ENCODE assay signal across 13 mouse cellular contexts in genomic region chr3:92602169-92602568, GRCm38 (mm10). TPM values are rescaled to one million over a fixed set of nuclear protein-coding genes. Genes with fewer than 3 reads are reported as not detected.
DNase-seq lines count a peak whose midpoint lies in the region; ATAC-seq and TF ChIP-seq lines count a peak whose summit lies in the region.
"Had no signal": no experiment of that assay in that cellular context is flagged by ENCODE, and none has a peak within 500 bp of the region (broad histone marks: within the 10 kb centered on the region; RNA-seq: fewer than 3 reads in every experiment).

No protein-coding gene starts in this region.

- H3K4me2 ChIP-seq in heart, postnatal 0 days (ENCODE audit: low read depth, low read length): no peak overlapping the region
- no peak overlapping the region for H3K4me2 ChIP-seq in heart, embryonic 11.5 days
- no peak overlapping the region for H3K4me2 ChIP-seq in lung, postnatal 0 days (replicated peaks; ENCODE audit: low read depth, low read length)
- H3K4me2 ChIP-seq: neural tube, embryonic 12.5 days had no signal

- no peak overlapping the region for H3K4me3 ChIP-seq in heart, postnatal 0 days (ENCODE audit: low read depth, low read length)
- no peak overlapping the region for H3K4me3 ChIP-seq in heart, embryonic 11.5 days (ENCODE audit: low read depth, low read length)
- H3K4me3 ChIP-seq in lung, postnatal 0 days (ENCODE audit: low read depth, low read length): no peak overlapping the region
- H3K4me3 ChIP-seq in lung, adult 2 months (replicated peaks; ENCODE audit: extremely low read depth, low read depth, low read length): no peak overlapping the region
- no peak overlapping the region for H3K4me3 ChIP-seq in cerebellum, adult 2 months (replicated peaks; ENCODE audit: insufficient read depth, low read depth, low read length)
- H3K4me3 ChIP-seq: neural tube, embryonic 12.5 days had no signal

- no peak for ATAC-seq in heart, postnatal 0 days (ENCODE audit: insufficient read depth, low read depth)
- no peak for ATAC-seq in heart, embryonic 11.5 days (replicated peaks; ENCODE audit: insufficient number of reproducible peaks, low FRiP score, low TSS enrichment)
- ATAC-seq in lung, postnatal 0 days: no peak
- ATAC-seq in megakaryocyte-erythroid progenitor cell, adult 5-6 weeks (replicated peaks; ENCODE audit: low FRiP score, low TSS enrichment, poor library complexity, severe bottlenecking): peak; percentile 59; the same call in 1 of the 2 replicates

- no peaks in the 10 kb centered on the region for H3K9me3 ChIP-seq in heart, postnatal 0 days (replicated peaks; ENCODE audit: control insufficient read depth, low read length)
- no peaks in the 10 kb centered on the region for H3K9me3 ChIP-seq in heart, embryonic 11.5 days (replicated peaks; ENCODE audit: control insufficient read depth, low read length)
- no peaks in the 10 kb centered on the region for H3K9me3 ChIP-seq in lung, postnatal 0 days (ENCODE audit: low read length)
- H3K9me3 ChIP-seq: G1E; neural tube, embryonic 12.5 days had no signal

- no peak for TF ChIP-seq EP300 in heart, postnatal 0 days (IDR thresholded peaks at IDR 0.05; ENCODE audit: low read depth)
- no peak for TF ChIP-seq EP300 in lung, postnatal 0 days (IDR thresholded peaks at IDR 0.05)

- no peak overlapping the region for H3K27ac ChIP-seq in heart, postnatal 0 days (ENCODE audit: low read depth)
- no peak overlapping the region for H3K27ac ChIP-seq in heart, embryonic 11.5 days (ENCODE audit: low read depth, low read length)
- no peak overlapping the region for H3K27ac ChIP-seq in lung, postnatal 0 days (ENCODE audit: low read length)
- H3K27ac ChIP-seq in cerebellum, adult 2 months (ENCODE audit: insufficient read depth, low read length): no peak overlapping the region
- H3K27ac ChIP-seq: neural tube, embryonic 12.5 days had no signal

- no peak for TF ChIP-seq POLR2A in lung, adult 2 months (IDR thresholded peaks at IDR 0.05; ENCODE audit: borderline replicate concordance, extremely low read depth, low read depth, low read length)
- TF ChIP-seq POLR2A in cerebellum, adult 2 months (IDR thresholded peaks at IDR 0.05; ENCODE audit: borderline replicate concordance, insufficient read depth, low read length): no peak

- DNase-seq in heart, postnatal 0 days (ENCODE audit: low spot score): no peak
- DNase-seq in lung, postnatal 0 days (ENCODE audit: low spot score): peak; percentile 43
- no peak for DNase-seq in lung, adult 2 months
- peak; percentile 24 for DNase-seq in ZHBTc4 (ENCODE audit: low read depth, low spot score)
- DNase-seq in neural tube, embryonic 10.5 days (ENCODE audit: extremely low spot score, low spot score): no peak
- DNase-seq in cerebellum, adult 2 months: no peak
- DNase-seq: gastrocnemius, postnatal 36 days; lung, postnatal 4 days; spleen, adult 18-20 months had no signal

- TF ChIP-seq CTCF in heart, postnatal 0 days (IDR thresholded peaks at IDR 0.05; ENCODE audit: low read depth): peak; percentile 35
- TF ChIP-seq CTCF in lung, postnatal 0 days (IDR thresholded peaks at IDR 0.05): peak; percentile 40
- TF ChIP-seq CTCF in lung, adult 2 months (IDR thresholded peaks at IDR 0.05; ENCODE audit: insufficient read depth, low read length): no peak
- no peak for TF ChIP-seq CTCF in cerebellum, adult 2 months (IDR thresholded peaks at IDR 0.05; ENCODE audit: borderline replicate concordance, insufficient read depth, low read depth, low read length)

- 35% methylated on average over 1 of the region's 1 CpGs for WGBS in heart, postnatal 0 days
- WGBS in heart, embryonic 11.5 days (ENCODE audit: insufficient replicate concordance): 42% methylated on average over 1 of the region's 1 CpGs
- 34% methylated on average over 1 of the region's 1 CpGs for WGBS in lung, postnatal 0 days
- 37% methylated on average over 1 of the region's 1 CpGs for WGBS in lung, adult 2 months
- WGBS in cerebellum, adult 2 months: 39% methylated on average over 1 of the region's 1 CpGs

- no peak overlapping the region for H3K9ac ChIP-seq in heart, postnatal 0 days (replicated peaks; ENCODE audit: low read depth, low read length)
- H3K9ac ChIP-seq in heart, embryonic 11.5 days (ENCODE audit: low read depth, low read length): no peak overlapping the region
- no peak overlapping the region for H3K9ac ChIP-seq in lung, postnatal 0 days (replicated peaks; ENCODE audit: low read depth)
- H3K9ac ChIP-seq: neural tube, embryonic 12.5 days had no signal

- H3K27me3 ChIP-seq in heart, postnatal 0 days (ENCODE audit: control insufficient read depth, insufficient read depth, low read length): no peaks in the 10 kb centered on the region
- no peaks in the 10 kb centered on the region for H3K27me3 ChIP-seq in heart, embryonic 11.5 days (ENCODE audit: control insufficient read depth, insufficient read depth, low read length)
- no peaks in the 10 kb centered on the region for H3K27me3 ChIP-seq in lung, postnatal 0 days (replicated peaks; ENCODE audit: insufficient read depth, low read length)
- no peaks in the 10 kb centered on the region for H3K27me3 ChIP-seq in cerebellum, adult 2 months (ENCODE audit: control insufficient read depth, insufficient read depth, low read length)
- H3K27me3 ChIP-seq: neural tube, embryonic 12.5 days had no signal

- no peaks in the 10 kb centered on the region for H3K4me1 ChIP-seq in heart, postnatal 0 days (ENCODE audit: control insufficient read depth, insufficient read depth)
- H3K4me1 ChIP-seq in heart, embryonic 11.5 days (ENCODE audit: control insufficient read depth, insufficient read depth, low read length): no peaks in the 10 kb centered on the region
- H3K4me1 ChIP-seq in lung, postnatal 0 days (ENCODE audit: insufficient read depth, low read depth, low read length): no peaks in the 10 kb centered on the region
- H3K4me1 ChIP-seq in lung, adult 2 months (ENCODE audit: control insufficient read depth, insufficient read depth, low read length): no peaks in the 10 kb centered on the region
- no peaks in the 10 kb centered on the region for H3K4me1 ChIP-seq in cerebellum, adult 2 months (ENCODE audit: control insufficient read depth, insufficient read depth, low read length)
- H3K4me1 ChIP-seq: neural tube, embryonic 12.5 days had no signal

- no peaks in the 10 kb centered on the region for H3K36me3 ChIP-seq in heart, postnatal 0 days (replicated peaks; ENCODE audit: control insufficient read depth, insufficient read depth, low read length)
- no peaks in the 10 kb centered on the region for H3K36me3 ChIP-seq in heart, embryonic 11.5 days (ENCODE audit: control insufficient read depth, insufficient read depth, low read length)
- H3K36me3 ChIP-seq in lung, postnatal 0 days (ENCODE audit: insufficient read depth, low read length): no peaks in the 10 kb centered on the region
- H3K36me3 ChIP-seq: G1E; neural tube, embryonic 12.5 days had no signal

RNA-seq across cellular contexts. Expression of gene 2210017I01Rik, which starts 5.1 kb away (rescaled TPM):
- not detected in 2 replicates for total RNA-seq in heart, postnatal 0 days (2014; rRNA removed; ENCODE audit: low replicate concordance)
- polyA plus RNA-seq in heart, postnatal 0 days (2015; fragmentation: Nextera tagmentation; extraction: Ambion mirVana): not detected in 2 replicates
- polyA plus RNA-seq in heart, embryonic 11.5 days (2014; fragmentation: Nextera tagmentation; extraction: Ambion mirVana): not detected in 2 replicates
- not detected in 2 replicates for polyA plus RNA-seq in lung, postnatal 0 days (2015; fragmentation: Nextera tagmentation; extraction: Ambion mirVana)
- polyA plus RNA-seq in lung, adult 2 months (2012; rRNA removed): 1.3 TPM in 1 of 2 replicates, not detected in the other
- not detected in 2 replicates for total RNA-seq in megakaryocyte-erythroid progenitor cell, adult 5-6 weeks (2014; fragmentation: Nextera tagmentation)
- total RNA-seq in megakaryocyte-erythroid progenitor cell, adult 5-6 weeks (2017): not detected in 2 replicates
- polyA plus RNA-seq in cerebellum, adult 2 months (2012; rRNA removed): not detected in 2 replicates
- total RNA-seq: G1E; gastrocnemius, postnatal 36 days had no signal
- polyA plus RNA-seq: G1E; neural tube, embryonic 12.5 days had no signal

RNA-seq across cellular contexts. Expression of gene Smcp, which starts 13.4 kb away (rescaled TPM):
- total RNA-seq in heart, postnatal 0 days (2014; rRNA removed; ENCODE audit: low replicate concordance): not detected in 2 replicates
- polyA plus RNA-seq in heart, postnatal 0 days (2015; fragmentation: Nextera tagmentation; extraction: Ambion mirVana): not detected in 2 replicates
- polyA plus RNA-seq in heart, embryonic 11.5 days (2014; fragmentation: Nextera tagmentation; extraction: Ambion mirVana): not detected in 2 replicates
- polyA plus RNA-seq in lung, postnatal 0 days (2015; fragmentation: Nextera tagmentation; extraction: Ambion mirVana): not detected in 2 replicates
- polyA plus RNA-seq in lung, adult 2 months (2012; rRNA removed): 0.92 TPM in 1 of 2 replicates, not detected in the other
- total RNA-seq in megakaryocyte-erythroid progenitor cell, adult 5-6 weeks (2014; fragmentation: Nextera tagmentation): not detected in 2 replicates
- not detected in 2 replicates for total RNA-seq in megakaryocyte-erythroid progenitor cell, adult 5-6 weeks (2017)
- not detected in 2 replicates for polyA plus RNA-seq in cerebellum, adult 2 months (2012; rRNA removed)
- total RNA-seq: G1E; gastrocnemius, postnatal 36 days had no signal
- polyA plus RNA-seq: G1E; neural tube, embryonic 12.5 days had no signal

RNA-seq across cellular contexts. Expression of gene Lce6a, which starts 19.3 kb away (rescaled TPM):
- not detected in 2 replicates for total RNA-seq in heart, postnatal 0 days (2014; rRNA removed; ENCODE audit: low replicate concordance)
- polyA plus RNA-seq in heart, postnatal 0 days (2015; fragmentation: Nextera tagmentation; extraction: Ambion mirVana): not detected in 2 replicates
- polyA plus RNA-seq in heart, embryonic 11.5 days (2014; fragmentation: Nextera tagmentation; extraction: Ambion mirVana): not detected in 2 replicates
- not detected in 2 replicates for polyA plus RNA-seq in lung, postnatal 0 days (2015; fragmentation: Nextera tagmentation; extraction: Ambion mirVana)
- polyA plus RNA-seq in lung, adult 2 months (2012; rRNA removed): not detected in 2 replicates
- not detected in 2 replicates for total RNA-seq in megakaryocyte-erythroid progenitor cell, adult 5-6 weeks (2014; fragmentation: Nextera tagmentation)
- not detected in 2 replicates for total RNA-seq in megakaryocyte-erythroid progenitor cell, adult 5-6 weeks (2017)
- not detected in 2 replicates for polyA plus RNA-seq in cerebellum, adult 2 months (2012; rRNA removed)
- total RNA-seq: G1E; gastrocnemius, postnatal 36 days had no signal
- polyA plus RNA-seq: G1E; neural tube, embryonic 12.5 days had no signal

RNA-seq across cellular contexts. Expression of gene Ivl, which starts 28.6 kb away (rescaled TPM):
- 6.4 TPM in 1 of 2 replicates, not detected in the other for total RNA-seq in heart, postnatal 0 days (2014; rRNA removed; ENCODE audit: low replicate concordance)
- not detected in 2 replicates for polyA plus RNA-seq in heart, postnatal 0 days (2015; fragmentation: Nextera tagmentation; extraction: Ambion mirVana)
- not detected in 2 replicates for polyA plus RNA-seq in heart, embryonic 11.5 days (2014; fragmentation: Nextera tagmentation; extraction: Ambion mirVana)
- 2.2 and 3.4 TPM in 2 replicates for polyA plus RNA-seq in lung, postnatal 0 days (2015; fragmentation: Nextera tagmentation; extraction: Ambion mirVana)
- polyA plus RNA-seq in lung, adult 2 months (2012; rRNA removed): 0.16 and 0.24 TPM in 2 replicates
- total RNA-seq in megakaryocyte-erythroid progenitor cell, adult 5-6 weeks (2014; fragmentation: Nextera tagmentation): not detected in 2 replicates
- not detected in 2 replicates for total RNA-seq in megakaryocyte-erythroid progenitor cell, adult 5-6 weeks (2017)
- not detected in 2 replicates for polyA plus RNA-seq in cerebellum, adult 2 months (2012; rRNA removed)
- total RNA-seq: gastrocnemius, postnatal 36 days had no signal
- polyA plus RNA-seq: G1E had no signal

RNA-seq across cellular contexts. Expression of gene Lce1a1, which starts 45.9 kb away (rescaled TPM):
- not detected in 2 replicates for total RNA-seq in heart, postnatal 0 days (2014; rRNA removed; ENCODE audit: low replicate concordance)
- not detected in 2 replicates for polyA plus RNA-seq in heart, postnatal 0 days (2015; fragmentation: Nextera tagmentation; extraction: Ambion mirVana)
- not detected in 2 replicates for polyA plus RNA-seq in heart, embryonic 11.5 days (2014; fragmentation: Nextera tagmentation; extraction: Ambion mirVana)
- 0.27 TPM in 1 of 2 replicates, not detected in the other for polyA plus RNA-seq in lung, postnatal 0 days (2015; fragmentation: Nextera tagmentation; extraction: Ambion mirVana)
- 47.3 TPM in 1 of 2 replicates, not detected in the other for polyA plus RNA-seq in lung, adult 2 months (2012; rRNA removed)
- total RNA-seq in megakaryocyte-erythroid progenitor cell, adult 5-6 weeks (2014; fragmentation: Nextera tagmentation): not detected in 2 replicates
- total RNA-seq in megakaryocyte-erythroid progenitor cell, adult 5-6 weeks (2017): not detected in 2 replicates
- not detected in 2 replicates for polyA plus RNA-seq in cerebellum, adult 2 months (2012; rRNA removed)
- total RNA-seq: G1E; gastrocnemius, postnatal 36 days had no signal
- polyA plus RNA-seq: G1E; neural tube, embryonic 12.5 days had no signal

Comparison
In these comparisons a context has a peak if more than half of its experiments do, and no peak if none do; other contexts are left out.
1. DNase-seq: peak in lung, postnatal 0 days (single experiment) and ZHBTc4 (single experiment); none in heart, postnatal 0 days (single experiment), lung, adult 2 months (single experiment), neural tube, embryonic 10.5 days (single experiment) and cerebellum, adult 2 months (0 of 2).
2. CTCF ChIP-seq: peak in heart, postnatal 0 days (single experiment) and lung, postnatal 0 days (single experiment); none in lung, adult 2 months (single experiment) and cerebellum, adult 2 months (single experiment).